Mouse (Mus musculus): ENCODE data around the gene A830031A19Rik.

The A830031A19Rik gene

GRCm38 (mm10) chr11:24077795-24078705 lies 3.2 kb upstream of the A830031A19Rik start, which contains the start of gene Bcl11a:
Gene Bcl11a, plus strand, starts transcription at chr11:24078056.
- peak; percentile 91 for DNase-seq (ENCODE audit: extremely low spot score, low read depth, low spot score)

- no peak for DNase-seq (ENCODE audit: extremely low spot score, low read depth, low spot score)
Measured at GRCm38 (mm10) chr11:24076821-24077730, 2.2 kb upstream of the A830031A19Rik start.

GRCm38 (mm10) chr11:24076127-24076650 lies 1.3 kb upstream of the A830031A19Rik start:
- DNase-seq (ENCODE audit: extremely low spot score, low read depth, low spot score) = no peak

GRCm38 (mm10) chr11:24075486-24076126 lies 752 bp upstream of the A830031A19Rik start:
- no peak for DNase-seq (ENCODE audit: extremely low spot score, low read depth, low spot score)

- DNase-seq (ENCODE audit: extremely low spot score, low read depth, low spot score) = no peak
Measured at GRCm38 (mm10) chr11:24074021-24074591, 748 bp downstream of the A830031A19Rik start.

- DNase-seq (ENCODE audit: extremely low spot score, low read depth, low spot score) = no peak
Measured at GRCm38 (mm10) chr11:24065313-24065712, 9.5 kb downstream of the A830031A19Rik start.

GRCm38 (mm10) chr11:24064221-24064620 lies 10.6 kb downstream of the A830031A19Rik start:
- DNase-seq (ENCODE audit: extremely low spot score, low read depth, low spot score) = no peak

GRCm38 (mm10) chr11:24062495-24063096 lies 12.3 kb downstream of the A830031A19Rik start:
- no peak for DNase-seq (ENCODE audit: extremely low spot score, low read depth, low spot score)

GRCm38 (mm10) chr11:24061819-24062218 lies 13.0 kb downstream of the A830031A19Rik start:
- DNase-seq (ENCODE audit: extremely low spot score, low read depth, low spot score) = no peak

- no peak for DNase-seq (ENCODE audit: extremely low spot score, low read depth, low spot score)
Measured at GRCm38 (mm10) chr11:24060428-24060827, 14.4 kb downstream of the A830031A19Rik start.

- no peak for DNase-seq (ENCODE audit: extremely low spot score, low read depth, low spot score)
Measured at GRCm38 (mm10) chr11:24059137-24059536, 15.7 kb downstream of the A830031A19Rik start.

GRCm38 (mm10) chr11:24052882-24053281 lies 22.0 kb downstream of the A830031A19Rik start:
- DNase-seq (ENCODE audit: extremely low spot score, low read depth, low spot score) = no peak

- no peak for DNase-seq (ENCODE audit: extremely low spot score, low read depth, low spot score)
Measured at GRCm38 (mm10) chr11:24050032-24050757, 24.7 kb downstream of the A830031A19Rik start.

- DNase-seq (ENCODE audit: extremely low spot score, low read depth, low spot score) = no peak
Measured at GRCm38 (mm10) chr11:24049226-24050031, 25.4 kb downstream of the A830031A19Rik start.

GRCm38 (mm10) chr11:24044025-24044424 lies 30.8 kb downstream of the A830031A19Rik start:
- no peak for DNase-seq (ENCODE audit: extremely low spot score, low read depth, low spot score)

GRCm38 (mm10) chr11:24020760-24021159 lies 54.1 kb downstream of the A830031A19Rik start:
- DNase-seq (ENCODE audit: extremely low spot score, low read depth, low spot score) = no peak

- no peak for DNase-seq (ENCODE audit: extremely low spot score, low read depth, low spot score)
Measured at GRCm38 (mm10) chr11:24018783-24019182, 56.1 kb downstream of the A830031A19Rik start.

GRCm38 (mm10) chr11:24016647-24017179 lies 58.1 kb downstream of the A830031A19Rik start:
- DNase-seq (ENCODE audit: extremely low spot score, low read depth, low spot score) = no peak
